Mouse (Mus musculus) hindbrain, postnatal 0 days (tissue): ENCODE measurements around the gene Tmcc2. TPM values are rescaled to one million over a fixed set of nuclear protein-coding genes. Genes with fewer than 3 reads are reported as not detected.
A peak's percentile ranks its signal among the peaks of the same experiment; 100 is the strongest.

Experiments used
- ATAC-seq: fragments of 200-750 bp; cut with Nextera tagmentation; 2 replicates; pipeline ENCODE4 v1.8.0; 2017; ENCODE audit warnings: mild to moderate bottlenecking, moderate TSS enrichment, moderate library complexity
- DNase-seq: peaks from one replicate; pipeline ENCODE4 v3.0.0-alpha.2; 2015; ENCODE audit warnings: low spot score
- H3K27ac ChIP-seq: fragments of 300-500 bp; sonication (generic); 2 replicates; pipeline ENCODE4 v1.5.1; 2014; ENCODE audit warnings: mild to moderate bottlenecking
- H3K27me3 ChIP-seq: fragments of 300-500 bp; sonication (generic); 2 replicates; pipeline ENCODE4 v1.6.1; 2014; ENCODE audit warnings: low read length, mixed read lengths; ENCODE audit not compliant: insufficient read depth
- H3K36me3 ChIP-seq: fragments of 300-500 bp; sonication (generic); 2 replicates; pipeline ENCODE4 v1.6.1; 2014; ENCODE audit warnings: low read length, mixed read lengths; ENCODE audit not compliant: insufficient read depth
- H3K4me1 ChIP-seq: fragments of 300-500 bp; sonication (generic); 2 replicates; pipeline ENCODE4 v1.6.1; 2014; ENCODE audit warnings: antibody characterized with exemption, low read length, mixed read lengths; ENCODE audit not compliant: insufficient read depth
- H3K4me2 ChIP-seq: fragments of 300-500 bp; sonication (generic); 2 replicates; pipeline ENCODE4 v1.6.1; 2014; ENCODE audit warnings: low read depth, mild to moderate bottlenecking, low read length, moderate library complexity, mixed read lengths
- H3K4me3 ChIP-seq: fragments of 300-500 bp; sonication (generic); 2 replicates; pipeline ENCODE4 v1.5.1; 2014; ENCODE audit warnings: low read length
- H3K9ac ChIP-seq: fragments of 300-500 bp; sonication (generic); replicated peaks from 2 replicates; pipeline ENCODE4 v1.6.1; 2014; ENCODE audit warnings: mild to moderate bottlenecking, low read length, moderate library complexity, mixed read lengths
- H3K9me3 ChIP-seq: fragments of 300-500 bp; sonication (generic); 2 replicates; pipeline ENCODE4 v1.6.1; 2016; ENCODE audit warnings: low read length, mixed read lengths
- CTCF ChIP-seq: IDR thresholded peaks from 2 replicates; pipeline ENCODE4 v1.5.1; 2016; ENCODE audit warnings: antibody characterized with exemption, control low read depth, low read depth
- WGBS: fragments of 180-500 bp; shearing (Covaris S2); extraction: QIAGEN DNeasy Blood & Tissue Kit; methylation state at CpG from one replicate; pipeline ENCODE4 v1.1.7; 2014; 5-methylcytosine and 5-hydroxymethylcytosine counted together
- polyA plus RNA-seq: library from polyadenylated mRNA; unstranded; fragments of >200 nt; fragmentation: Nextera tagmentation; extraction: Ambion mirVana; gene quantifications from 2 replicates; pipeline ENCODE4 v1.2.1, GENCODE M21; 2015
- total RNA-seq: library from RNA; depleted of rRNA; stranded (reverse); fragments of >200 nt; gene quantifications from 2 replicates; pipeline ENCODE4 v1.2.3, GENCODE M21; 2014

The Tmcc2 gene
- total and polyA plus RNA-seq, 2 experiments from 2014 or later = 33.5 to 138 TPM

GRCm38 (mm10) chr1:132377055-132377365, 14.1 kb downstream of the Tmcc2 start:
- H3K4me2 ChIP-seq = no peak overlapping the region
- no peak overlapping the region for H3K27ac ChIP-seq
- H3K27me3 ChIP-seq = no peaks in the 10 kb centered on the region
- no peak for TF ChIP-seq CTCF
- DNase-seq = no peak
- WGBS = 56% methylated on average over 7 of the region's 7 CpGs
- no peak overlapping the region for H3K9ac ChIP-seq
- no peak overlapping the region for H3K4me3 ChIP-seq
- peaks cover 33% of the 10 kb centered on the region for H3K4me1 ChIP-seq
- H3K9me3 ChIP-seq = no peaks in the 10 kb centered on the region
- H3K36me3 ChIP-seq = peaks cover 17% of the 10 kb centered on the region; the same call in 1 of the 2 replicates
- no peak for ATAC-seq

- ATAC-seq = no peak
- Histone ChIP-seq H3K4me3 (no peak overlapping the region), H3K36me3 (peaks cover 17% of the 10 kb centered on the region; the same call in 1 of the 2 replicates), H3K4me1 (peaks cover 33% of the 10 kb centered on the region), H3K9me3 (no peaks in the 10 kb centered on the region), H3K4me2 (no peak overlapping the region), H3K27ac (no peak overlapping the region), H3K9ac (no peak overlapping the region), H3K27me3 (no peaks in the 10 kb centered on the region)
- WGBS = 76% methylated on average over 8 of the region's 8 CpGs
- TF ChIP-seq CTCF = no peak
- DNase-seq = no peak
These were observed 14.6 kb downstream of the Tmcc2 start for GRCm38 (mm10) chr1:132376211-132377054.

GRCm38 (mm10) chr1:132375256-132375655, 15.8 kb downstream of the Tmcc2 start:
- no peak for TF ChIP-seq CTCF
- DNase-seq (no peak), ATAC-seq (no peak)
- no peak overlapping the region for H3K4me2 ChIP-seq
- H3K4me1 ChIP-seq = peaks cover 33% of the 10 kb centered on the region
- H3K27me3 ChIP-seq = no peaks in the 10 kb centered on the region
- no peak overlapping the region for H3K9ac ChIP-seq
- H3K27ac ChIP-seq = peak overlapping the region; percentile 3; the same call in 1 of the 2 replicates
- 33% methylated on average over 4 of the region's 4 CpGs for WGBS
- peaks cover 17% of the 10 kb centered on the region; the same call in 1 of the 2 replicates for H3K36me3 ChIP-seq
- no peaks in the 10 kb centered on the region for H3K9me3 ChIP-seq
- H3K4me3 ChIP-seq = no peak overlapping the region

GRCm38 (mm10) chr1:132374873-132375244, 16.2 kb downstream of the Tmcc2 start:
- ATAC-seq (no peak), DNase-seq (no peak)
- no peaks in the 10 kb centered on the region for H3K27me3 ChIP-seq
- no peak for TF ChIP-seq CTCF
- 71% methylated on average over 3 of the region's 3 CpGs for WGBS
- no peak overlapping the region for H3K27ac ChIP-seq
- no peaks in the 10 kb centered on the region for H3K9me3 ChIP-seq
- H3K9ac ChIP-seq = no peak overlapping the region
- H3K4me1 ChIP-seq = peaks cover 33% of the 10 kb centered on the region
- peaks cover 13% of the 10 kb centered on the region; the same call in 1 of the 2 replicates for H3K36me3 ChIP-seq
- no peak overlapping the region for H3K4me2 ChIP-seq
- no peak overlapping the region for H3K4me3 ChIP-seq

GRCm38 (mm10) chr1:132374140-132374872, 16.8 kb downstream of the Tmcc2 start:
- WGBS = 30% methylated on average over 5 of the region's 5 CpGs
- no peaks in the 10 kb centered on the region for H3K9me3 ChIP-seq
- H3K9ac ChIP-seq = no peak overlapping the region
- H3K4me3 ChIP-seq = no peak overlapping the region
- peaks cover 33% of the 10 kb centered on the region for H3K4me1 ChIP-seq
- no peak for TF ChIP-seq CTCF
- DNase-seq (peak; percentile 69), ATAC-seq (0 out of 2 replicates have a peak, but pooled peaks have one; percentile 11)
- no peak overlapping the region for H3K27ac ChIP-seq
- H3K36me3 ChIP-seq = 0 out of 2 replicates have a peak, but pooled peaks cover 11% of the 10 kb centered on the region
- no peaks in the 10 kb centered on the region for H3K27me3 ChIP-seq
- H3K4me2 ChIP-seq = no peak overlapping the region

GRCm38 (mm10) chr1:132372896-132373534, 18.1 kb downstream of the Tmcc2 start:
- ATAC-seq = no peak
- Histone ChIP-seq H3K27ac (0 out of 2 replicates have a peak overlapping the region, but pooled peaks have one; percentile 4), H3K27me3 (no peaks in the 10 kb centered on the region), H3K4me3 (no peak overlapping the region), H3K4me1 (peaks cover 33% of the 10 kb centered on the region), H3K4me2 (no peak overlapping the region), H3K9me3 (no peaks in the 10 kb centered on the region), H3K9ac (no peak overlapping the region), H3K36me3 (0 out of 2 replicates have a peak, but pooled peaks cover 11% of the 10 kb centered on the region)
- no peak for DNase-seq
- WGBS = 54% methylated on average over 6 of the region's 6 CpGs
- TF ChIP-seq CTCF = no peak
